Mouse (Mus musculus) liver, embryonic 15.5 days (tissue): Measurements from ENCODE around the gene Tomm70a. TPM values are rescaled to one million over a fixed set of nuclear protein-coding genes. Genes with fewer than 3 reads are reported as not detected.

ENCODE experiments used
- ATAC-seq: fragments of 200-750 bp; cut with Nextera tagmentation; 2 replicates; pipeline ENCODE4 v1.8.0; 2017; ENCODE audit warnings: moderate number of reproducible peaks, mild to moderate bottlenecking, moderate library complexity; ENCODE audit not compliant: insufficient read depth
- H3K27ac ChIP-seq: fragments of 300-500 bp; sonication (generic); replicated peaks from 2 replicates; pipeline ENCODE4 v1.5.1; 2015; ENCODE audit warnings: mild to moderate bottlenecking, inconsistent platforms
- H3K27me3 ChIP-seq: fragments of 300-500 bp; sonication (generic); 2 replicates; pipeline ENCODE4 v1.6.1; 2015; ENCODE audit warnings: mild to moderate bottlenecking, inconsistent platforms
- H3K36me3 ChIP-seq: fragments of 300-500 bp; sonication (generic); replicated peaks from 2 replicates; pipeline ENCODE4 v1.6.1; 2015; ENCODE audit warnings: moderate library complexity, mild to moderate bottlenecking, inconsistent platforms
- H3K4me1 ChIP-seq: fragments of 300-500 bp; sonication (generic); replicated peaks from 2 replicates; pipeline ENCODE4 v1.6.1; 2015; ENCODE audit warnings: inconsistent platforms
- H3K4me2 ChIP-seq: fragments of 300-500 bp; sonication (generic); 2 replicates; pipeline ENCODE4 v1.6.1; 2015; ENCODE audit warnings: moderate library complexity, mild to moderate bottlenecking, inconsistent platforms
- H3K4me3 ChIP-seq: fragments of 300-500 bp; sonication (generic); replicated peaks from 2 replicates; pipeline ENCODE4 v1.5.1; 2015; ENCODE audit warnings: mild to moderate bottlenecking, inconsistent platforms
- H3K9ac ChIP-seq: fragments of 300-500 bp; sonication (generic); 2 replicates; pipeline ENCODE4 v1.6.1; 2015; ENCODE audit warnings: moderate library complexity, mild to moderate bottlenecking, inconsistent platforms
- H3K9me3 ChIP-seq: fragments of 300-500 bp; sonication (generic); replicated peaks from 2 replicates; pipeline ENCODE4 v1.6.1; 2016; ENCODE audit warnings: inconsistent platforms
- WGBS: fragments of 180-500 bp; shearing (Covaris S2); methylation state at CpG from one replicate; pipeline ENCODE4 v1.1.7; 2015; ENCODE audit warnings: mixed read lengths; ENCODE audit not compliant: insufficient replicate concordance; 5-methylcytosine and 5-hydroxymethylcytosine counted together
- polyA plus RNA-seq: library from polyadenylated mRNA; unstranded; fragments of >200 nt; fragmentation: Nextera tagmentation; extraction: Ambion mirVana; gene quantifications from 2 replicates; pipeline ENCODE4 v1.2.1, GENCODE M21; 2015

Gene Tomm70a
- polyA plus RNA-seq = 22.0 and 22.8 TPM in 2 replicates

DNA sequence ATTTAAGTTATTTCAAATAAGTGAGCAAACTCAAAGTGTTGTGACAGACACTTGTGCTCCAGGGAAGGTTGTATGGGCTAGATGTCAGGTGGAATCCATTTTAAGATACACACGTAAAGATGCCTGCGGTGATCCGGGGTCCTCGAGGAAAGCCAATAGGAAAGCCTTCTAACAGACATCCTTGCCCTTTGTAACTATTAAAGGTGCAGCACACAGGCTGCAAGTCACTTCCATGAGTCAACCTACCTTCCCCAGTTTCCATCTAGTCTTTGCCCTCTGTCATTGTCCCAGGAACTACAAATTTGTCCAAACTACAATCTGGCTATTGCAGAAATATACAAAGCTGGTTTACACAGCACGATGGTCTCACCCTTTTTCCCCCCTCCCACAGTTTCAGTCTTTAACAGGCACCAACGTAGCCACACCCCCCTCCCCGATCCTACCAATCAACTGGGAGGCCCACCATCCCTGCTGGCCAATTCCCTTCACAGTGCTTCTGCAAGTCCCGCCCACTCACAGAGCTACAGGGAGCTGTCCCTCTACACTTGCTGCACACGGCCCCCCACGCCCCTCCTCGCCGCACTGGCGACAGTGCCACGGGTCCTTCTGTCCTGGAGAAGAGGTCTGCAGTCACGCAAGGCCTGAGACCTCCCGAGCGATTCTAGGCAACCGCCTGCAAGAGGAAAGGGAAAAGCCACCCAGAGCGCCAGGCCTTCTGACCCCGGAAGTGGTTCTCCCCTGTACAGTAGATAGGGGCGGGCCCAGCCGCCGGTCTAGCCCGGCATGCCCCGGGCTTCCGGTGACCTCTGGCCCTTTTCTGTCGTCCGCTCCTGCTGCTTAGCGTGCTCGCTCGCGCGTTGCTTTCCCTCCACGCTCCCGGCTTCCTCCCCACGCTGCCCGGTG, at the start of gene Tomm70a:
Tomm70a (plus strand) TSS at position 791 of the 903 bp plus-strand sequence.
- Histone ChIP-seq H3K27me3 (no peaks in the 10 kb centered on the region), H3K4me1 (peaks cover 37% of the 10 kb centered on the region), H3K9ac (peak within 1 kb of the TSS; percentile 96), H3K27ac (peak within 1 kb of the TSS; percentile 87), H3K4me2 (peak within 1 kb of the TSS; percentile 84), H3K36me3 (no peaks in the 10 kb centered on the region), H3K9me3 (no peaks in the 10 kb centered on the region), H3K4me3 (peak within 1 kb of the TSS; percentile 99)
- under 1% methylated on average over 37 of the region's 37 CpGs for WGBS
- ATAC-seq = peak; percentile 99

DNA sequence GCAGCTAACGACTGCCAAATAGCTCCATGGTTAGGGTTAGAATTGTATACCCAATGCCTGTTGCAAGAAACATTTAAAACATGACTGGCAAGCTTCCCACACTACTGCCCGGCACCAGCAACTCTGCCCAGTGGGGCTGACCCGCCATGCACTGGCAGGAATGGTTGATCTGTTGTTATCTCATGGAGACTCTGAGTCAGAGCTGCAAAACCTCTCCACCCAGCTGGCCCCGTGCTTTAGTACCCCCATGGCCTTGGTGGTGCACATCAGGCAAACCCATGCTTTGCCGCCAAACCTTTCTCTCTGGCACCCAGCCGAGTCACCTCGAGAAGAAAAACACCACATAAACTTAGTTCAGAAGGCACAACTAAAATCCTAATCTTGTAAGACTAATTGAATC, 45.5 kb upstream of the Tomm70a start:
- 45% methylated on average over 7 of the region's 7 CpGs for WGBS
- H3K4me2 ChIP-seq = no peak overlapping the region
- H3K4me3 ChIP-seq = no peak overlapping the region
- H3K9ac ChIP-seq = no peak overlapping the region
- H3K4me1 ChIP-seq = no peaks in the 10 kb centered on the region
- H3K27ac ChIP-seq = no peak overlapping the region
- H3K9me3 ChIP-seq = no peaks in the 10 kb centered on the region
- no peaks in the 10 kb centered on the region for H3K36me3 ChIP-seq
- H3K27me3 ChIP-seq = no peaks in the 10 kb centered on the region
- ATAC-seq = no peak

DNA sequence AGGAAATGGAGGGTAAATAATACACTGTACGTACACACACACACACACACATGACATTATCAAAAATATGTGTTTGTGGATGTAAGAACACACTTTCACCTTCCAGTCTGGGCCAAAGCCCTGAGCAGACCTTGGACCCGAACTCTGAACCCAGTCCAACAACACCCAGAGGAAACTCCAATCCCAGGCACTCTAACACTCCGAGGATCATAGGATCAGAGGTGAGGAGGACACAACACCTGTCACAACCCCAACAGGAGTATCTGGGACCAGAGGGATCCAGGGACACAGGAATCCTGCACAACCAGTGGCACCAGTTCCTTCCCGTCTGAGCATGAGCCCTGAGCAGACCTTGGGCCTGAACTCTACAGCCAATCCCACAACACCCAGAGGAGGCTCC, 41.9 kb upstream of the Tomm70a start:
- Histone ChIP-seq H3K4me2 (no peak overlapping the region), H3K36me3 (no peaks in the 10 kb centered on the region), H3K27me3 (no peaks in the 10 kb centered on the region), H3K9me3 (no peaks in the 10 kb centered on the region), H3K4me1 (no peaks in the 10 kb centered on the region), H3K9ac (no peak overlapping the region), H3K4me3 (no peak overlapping the region), H3K27ac (no peak overlapping the region)
- no peak for ATAC-seq
- 49% methylated on average over 4 of the region's 4 CpGs for WGBS

DNA sequence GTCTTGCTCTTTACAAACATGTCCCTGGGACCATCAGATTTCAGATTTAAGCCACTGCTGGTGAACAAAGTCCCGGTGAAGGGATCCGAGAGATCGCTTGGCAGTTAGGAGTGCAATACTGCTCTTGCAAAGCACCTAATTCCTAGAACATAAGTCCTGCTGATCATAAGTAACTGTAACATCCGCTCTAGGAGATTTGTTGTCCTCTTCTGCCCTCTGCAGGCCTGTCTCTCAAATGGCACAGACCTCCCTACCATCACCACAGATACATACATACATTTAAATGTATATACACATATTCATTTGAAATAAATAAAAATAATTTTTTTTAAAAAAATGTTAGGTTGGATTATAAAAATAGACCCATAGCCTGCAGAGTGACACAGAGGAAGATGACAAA, 29.0 kb upstream of the Tomm70a start:
- Histone ChIP-seq H3K4me1 (no peaks in the 10 kb centered on the region), H3K9ac (no peak overlapping the region), H3K4me2 (no peak overlapping the region), H3K27me3 (no peaks in the 10 kb centered on the region), H3K27ac (no peak overlapping the region), H3K9me3 (no peaks in the 10 kb centered on the region), H3K4me3 (no peak overlapping the region), H3K36me3 (no peaks in the 10 kb centered on the region)
- no peak for ATAC-seq
- 34% methylated on average over 4 of the region's 4 CpGs for whole genome bisulfite sequencing

DNA sequence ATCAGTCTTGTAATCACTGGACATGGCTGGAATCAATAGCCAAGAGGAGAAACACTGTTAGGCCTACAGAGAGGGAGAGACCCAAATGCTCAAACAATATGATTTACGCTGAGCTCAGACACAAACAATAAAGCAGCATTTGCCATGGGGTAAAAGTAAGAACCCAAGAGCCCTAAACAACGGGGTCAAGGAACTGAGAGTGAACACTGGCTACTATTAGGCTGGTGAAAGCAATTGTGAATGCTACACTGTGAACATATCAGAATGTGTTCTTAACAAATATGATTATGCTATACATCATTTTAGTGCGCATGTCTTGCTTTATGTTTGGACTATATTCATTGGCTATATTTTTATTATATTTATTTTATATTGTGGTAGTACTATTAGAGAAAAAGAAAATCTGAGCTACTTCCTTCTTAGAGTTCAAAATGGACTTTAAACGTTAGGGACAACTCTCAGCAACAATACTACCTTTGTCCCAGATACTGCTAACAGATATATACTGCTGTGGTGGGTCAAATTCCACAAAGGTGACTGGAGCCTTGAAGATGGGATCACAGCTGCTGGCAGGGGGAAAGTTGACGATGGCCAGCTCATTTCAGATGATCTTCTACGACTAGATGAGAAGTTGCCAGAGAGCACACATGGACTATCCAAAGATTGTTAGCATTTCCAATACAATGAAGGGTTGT, 28.4 kb upstream of the Tomm70a start:
- no peak overlapping the region for H3K4me3 ChIP-seq
- ATAC-seq = no peak
- no peaks in the 10 kb centered on the region for H3K4me1 ChIP-seq
- no peaks in the 10 kb centered on the region for H3K36me3 ChIP-seq
- 48% methylated on average over 6 of the region's 6 CpGs for WGBS
- no peaks in the 10 kb centered on the region for H3K9me3 ChIP-seq
- H3K4me2 ChIP-seq = no peak overlapping the region
- no peak overlapping the region for H3K27ac ChIP-seq
- H3K27me3 ChIP-seq = no peaks in the 10 kb centered on the region
- H3K9ac ChIP-seq = no peak overlapping the region

DNA sequence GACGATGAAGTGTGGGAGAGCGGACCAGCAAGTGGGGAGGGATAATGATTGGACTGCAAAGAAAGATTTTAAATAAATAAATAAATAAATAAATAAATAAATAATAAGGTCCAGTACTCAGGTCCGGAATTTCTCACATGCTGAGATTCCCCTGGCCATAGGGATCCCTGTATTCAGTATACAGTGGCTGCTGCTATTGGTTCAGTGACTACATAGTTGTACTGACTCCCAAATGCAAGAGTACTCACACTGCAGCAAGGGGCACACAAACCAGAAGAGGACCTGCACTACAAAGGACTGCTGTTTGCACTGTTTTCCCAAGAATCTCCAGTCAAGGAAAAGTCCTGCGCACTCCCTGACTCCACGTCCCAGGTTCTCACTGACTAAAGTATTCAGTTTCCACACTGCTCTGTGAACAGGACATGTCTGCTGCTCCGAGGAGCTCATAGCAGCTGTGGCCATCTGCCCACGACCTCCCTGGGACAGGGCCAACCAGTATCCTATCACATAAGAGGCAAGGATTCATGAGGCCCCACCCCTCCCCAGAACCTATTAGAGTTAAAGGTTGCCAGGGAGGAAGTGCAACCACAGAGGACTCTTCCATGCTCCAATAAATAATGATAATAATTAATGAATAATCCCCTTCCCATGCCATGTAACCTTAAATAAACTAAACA, 22.9 kb upstream of the Tomm70a start:
- Histone ChIP-seq H3K27me3 (no peaks in the 10 kb centered on the region), H3K36me3 (no peaks in the 10 kb centered on the region), H3K4me1 (no peaks in the 10 kb centered on the region), H3K27ac (no peak overlapping the region), H3K4me2 (no peak overlapping the region), H3K9me3 (no peaks in the 10 kb centered on the region), H3K4me3 (no peak overlapping the region), H3K9ac (no peak overlapping the region)
- ATAC-seq = no peak
- WGBS = 46% methylated on average over 7 of the region's 7 CpGs

DNA sequence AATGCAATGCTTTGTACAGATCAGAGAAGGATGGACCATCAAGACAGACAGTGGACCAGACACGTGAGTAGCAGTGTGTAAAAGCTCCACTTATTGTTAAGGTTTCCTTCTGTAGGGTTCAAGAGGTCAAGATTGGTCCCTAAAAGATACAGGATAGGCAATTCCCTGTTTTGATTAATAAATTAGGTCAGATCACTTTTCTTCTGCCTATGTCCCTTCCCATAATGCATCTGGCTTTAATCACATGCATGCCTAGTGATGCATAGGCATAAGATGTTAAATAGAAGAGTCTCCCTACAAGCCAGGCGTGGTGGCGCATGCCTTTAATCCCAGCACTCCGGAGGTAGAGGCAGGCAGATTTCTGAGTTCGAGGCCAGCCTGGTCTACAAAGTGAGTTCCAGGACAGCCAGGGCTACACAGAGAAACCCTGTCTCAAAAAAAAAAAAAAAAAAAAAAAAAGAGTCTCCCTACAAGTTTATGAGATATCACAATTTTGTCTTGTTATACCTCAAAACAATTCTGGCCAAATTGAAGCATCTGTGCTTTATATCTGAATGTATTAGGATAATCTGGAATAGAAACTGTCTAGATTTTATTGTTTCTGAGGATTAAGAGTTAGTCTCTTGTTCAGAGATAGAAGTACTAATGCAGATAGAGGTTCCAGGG, 21.8 kb upstream of the Tomm70a start:
- no peak for ATAC-seq
- 62% methylated on average over 5 of the region's 5 CpGs for WGBS
- Histone ChIP-seq H3K27ac (no peak overlapping the region), H3K9me3 (no peaks in the 10 kb centered on the region), H3K36me3 (no peaks in the 10 kb centered on the region), H3K4me1 (no peaks in the 10 kb centered on the region), H3K27me3 (no peaks in the 10 kb centered on the region), H3K4me3 (no peak overlapping the region), H3K4me2 (no peak overlapping the region), H3K9ac (no peak overlapping the region)

DNA sequence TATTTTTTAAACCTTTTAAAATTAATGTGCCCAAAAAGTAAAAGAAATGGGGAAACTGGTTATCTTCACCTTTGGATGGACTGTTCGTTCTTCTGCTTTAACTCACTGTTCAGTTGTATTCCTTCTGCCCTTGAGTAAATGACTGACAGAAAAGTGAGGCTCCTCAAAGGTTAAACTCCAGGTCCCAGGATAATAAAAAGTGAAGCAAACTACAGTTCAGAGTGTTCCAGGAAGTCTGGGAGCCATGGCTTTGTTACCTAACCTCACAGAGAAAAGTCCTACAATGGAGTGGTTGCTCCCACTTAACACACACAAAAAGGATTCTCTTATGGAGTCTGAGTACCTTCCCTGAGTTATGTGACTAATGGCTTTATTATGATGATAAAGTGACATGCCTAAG, 20.3 kb upstream of the Tomm70a start:
- Histone ChIP-seq H3K9me3 (no peaks in the 10 kb centered on the region), H3K27me3 (no peaks in the 10 kb centered on the region), H3K27ac (no peak overlapping the region), H3K4me1 (no peaks in the 10 kb centered on the region), H3K9ac (no peak overlapping the region), H3K36me3 (no peaks in the 10 kb centered on the region), H3K4me2 (no peak overlapping the region), H3K4me3 (no peak overlapping the region)
- WGBS = 46% methylated on average over 1 of the region's 1 CpGs
- no peak for ATAC-seq

DNA sequence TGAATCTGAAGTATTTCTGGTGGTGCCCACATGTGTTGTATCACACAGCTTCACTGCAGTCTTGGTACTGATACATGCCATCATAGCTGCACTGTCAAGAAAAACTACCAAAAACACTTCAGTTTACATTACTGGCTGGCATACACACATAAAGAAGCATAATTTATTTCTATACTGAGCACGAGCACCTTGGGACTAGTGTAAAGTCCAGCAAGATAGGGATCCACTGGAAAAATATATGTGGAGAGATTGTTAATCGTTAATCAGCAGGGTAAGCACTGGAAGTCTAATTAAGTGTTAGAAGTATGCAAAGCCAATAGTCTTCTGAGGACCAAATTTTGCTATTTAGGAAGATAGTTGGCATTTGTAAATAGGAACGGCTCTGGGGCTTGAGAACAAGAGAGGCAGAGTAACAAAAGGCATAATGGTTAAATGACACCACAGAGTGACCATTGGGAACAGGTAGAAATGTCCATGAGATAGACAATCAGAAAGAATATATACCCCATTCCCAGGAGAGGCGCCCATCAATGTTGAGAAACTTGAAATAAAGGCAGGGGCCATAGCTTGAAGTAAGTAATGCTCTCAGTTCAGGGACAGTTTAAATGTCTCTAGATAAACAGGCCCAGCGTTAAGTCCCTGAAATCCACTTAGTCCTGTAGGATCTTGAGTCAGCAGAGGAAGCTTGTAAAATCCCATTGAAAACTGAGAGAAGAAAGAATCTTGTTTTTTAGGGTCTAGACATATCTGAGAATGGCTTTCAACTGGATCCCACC, 15.1 kb upstream of the Tomm70a start:
- Histone ChIP-seq H3K36me3 (no peaks in the 10 kb centered on the region), H3K27me3 (no peaks in the 10 kb centered on the region), H3K9me3 (no peaks in the 10 kb centered on the region), H3K27ac (no peak overlapping the region), H3K9ac (no peak overlapping the region), H3K4me3 (no peak overlapping the region), H3K4me1 (no peaks in the 10 kb centered on the region), H3K4me2 (no peak overlapping the region)
- WGBS = 52% methylated on average over 5 of the region's 5 CpGs
- ATAC-seq = no peak

DNA sequence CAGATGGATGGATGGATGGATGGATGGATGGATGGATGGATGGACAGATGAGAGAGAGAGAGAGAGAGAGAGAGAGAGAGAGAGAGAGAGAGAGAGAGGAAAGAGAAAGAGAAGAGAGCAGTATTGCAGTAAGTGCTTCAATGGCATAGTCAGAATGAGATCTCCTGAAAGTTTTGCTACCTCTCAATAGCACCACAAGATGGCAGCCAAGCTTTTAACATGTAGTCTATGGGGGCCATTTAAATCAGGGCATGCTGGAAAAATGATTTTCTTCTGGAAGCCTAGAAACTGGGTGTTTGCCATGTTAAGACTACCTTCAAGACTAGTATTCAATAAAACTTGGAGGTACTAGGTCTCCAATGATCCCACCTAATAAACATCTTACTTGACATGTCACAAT, 5.4 kb upstream of the Tomm70a start:
- Histone ChIP-seq H3K27ac (no peak overlapping the region), H3K27me3 (0 out of 2 replicates have a peak, but pooled peaks cover 7% of the 10 kb centered on the region), H3K9me3 (no peaks in the 10 kb centered on the region), H3K4me2 (no peak overlapping the region), H3K36me3 (no peaks in the 10 kb centered on the region), H3K4me3 (no peak overlapping the region), H3K9ac (no peak overlapping the region), H3K4me1 (peaks cover 6% of the 10 kb centered on the region)
- ATAC-seq = no peak
